Mouse (Mus musculus) adrenal gland, adult 2 months (tissue): ENCODE data around the gene H2afj. TPM values are rescaled to one million over a fixed set of nuclear protein-coding genes. Genes with fewer than 3 reads are reported as not detected.
A peak's percentile ranks its signal among the peaks of the same experiment; 100 is the strongest.
"Not testable (repeated sequence)": the region's sequence is repeated elsewhere in the genome, so short reads cannot be mapped to it uniquely, and the experiment has no call there.

Experiments used
- DNase-seq: peaks from one replicate; pipeline ENCODE4 v3.0.0; 2021
- long read RNA-seq: library from polyadenylated mRNA; stranded (forward); transcript quantifications from one replicate; pipeline ENCODE4 v2.0.0, GENCODE M21; 2021
- polyA plus RNA-seq: library from polyadenylated mRNA; depleted of rRNA; stranded (reverse); fragments of >200 nt; gene quantifications from 2 replicates; pipeline ENCODE4 v1.2.3, GENCODE M21; 2012; rRNA removed
- total RNA-seq, 2 experiments: library from RNA; stranded (reverse); gene quantifications; 2 replicates each; pipeline ENCODE4 v1.2.3; 2021

H2afj gene
- 100 to 1,000 TPM; 168 to 169 TPM for total RNA-seq
- 593 and 681 TPM in 2 replicates for polyA plus RNA-seq
- long read RNA-seq, transcript H2afj-201 (1 exons, 1,831 nt), result major isoform, 280 of 281 reads
- long read RNA-seq, partial matches to known transcripts, result 0 of 281 reads
- long read RNA-seq, other reads (novel, unspliced or antisense), result 0 of 281 reads

- DNase-seq, result peak; percentile 99
Observed at GRCm38 (mm10) chr6:136808014-136808417, at the start of gene H2afj. Gene H2afj (plus strand): TSS chr6:136808244.

- DNase-seq, result no peak
Observed at GRCm38 (mm10) chr6:136763912-136764311, 44.1 kb upstream of the H2afj start.

GRCm38 (mm10) chr6:136769143-136769542 lies 38.9 kb upstream of the H2afj start:
- DNase-seq, result no peak

- DNase-seq, result no peak
Observed at GRCm38 (mm10) chr6:136769859-136770258, 38.2 kb upstream of the H2afj start.

- no peak for DNase-seq
Observed at GRCm38 (mm10) chr6:136776392-136776791, 31.7 kb upstream of the H2afj start.

- no peak for DNase-seq
Observed at GRCm38 (mm10) chr6:136781377-136781986, 26.6 kb upstream of the H2afj start, which contains the start of gene Gucy2c. Gene Gucy2c (minus strand): TSS chr6:136781765.

GRCm38 (mm10) chr6:136782146-136782545 lies 25.9 kb upstream of the H2afj start:
- no peak for DNase-seq

GRCm38 (mm10) chr6:136782761-136783160 lies 25.3 kb upstream of the H2afj start:
- no peak for DNase-seq

- no peak for DNase-seq
Observed at GRCm38 (mm10) chr6:136789391-136789971, 18.6 kb upstream of the H2afj start.

GRCm38 (mm10) chr6:136792884-136793758 lies 14.9 kb upstream of the H2afj start:
- no peak for DNase-seq

- DNase-seq, result no peak
Observed at GRCm38 (mm10) chr6:136793831-136794525, 14.1 kb upstream of the H2afj start.

GRCm38 (mm10) chr6:136795110-136795509 lies 12.9 kb upstream of the H2afj start:
- no peak for DNase-seq

- no peak for DNase-seq
Observed at GRCm38 (mm10) chr6:136795850-136796249, 12.2 kb upstream of the H2afj start.

- DNase-seq, result not testable (repeated sequence)
Observed at GRCm38 (mm10) chr6:136797874-136798693, 10.0 kb upstream of the H2afj start.

- no peak for DNase-seq
Observed at GRCm38 (mm10) chr6:136800710-136801109, 7.3 kb upstream of the H2afj start.

GRCm38 (mm10) chr6:136801274-136801673 lies 6.8 kb upstream of the H2afj start:
- DNase-seq, result no peak

GRCm38 (mm10) chr6:136803093-136803738 lies 4.8 kb upstream of the H2afj start:
- no peak for DNase-seq

- DNase-seq, result peak; percentile 95
Observed at GRCm38 (mm10) chr6:136803739-136804633, 4.1 kb upstream of the H2afj start, which contains the start of gene Hist4h4. Gene Hist4h4 (minus strand): TSS chr6:136804415.

GRCm38 (mm10) chr6:136804705-136805408 lies 3.2 kb upstream of the H2afj start:
- no peak for DNase-seq
